Mouse (Mus musculus): ENCODE results near the gene Tkt. TPM values are rescaled to one million over a fixed set of nuclear protein-coding genes. Genes with fewer than 3 reads are reported as not detected.

Gene Tkt
- polyA plus RNA-seq, 1 experiment, result 271 TPM

DNA sequence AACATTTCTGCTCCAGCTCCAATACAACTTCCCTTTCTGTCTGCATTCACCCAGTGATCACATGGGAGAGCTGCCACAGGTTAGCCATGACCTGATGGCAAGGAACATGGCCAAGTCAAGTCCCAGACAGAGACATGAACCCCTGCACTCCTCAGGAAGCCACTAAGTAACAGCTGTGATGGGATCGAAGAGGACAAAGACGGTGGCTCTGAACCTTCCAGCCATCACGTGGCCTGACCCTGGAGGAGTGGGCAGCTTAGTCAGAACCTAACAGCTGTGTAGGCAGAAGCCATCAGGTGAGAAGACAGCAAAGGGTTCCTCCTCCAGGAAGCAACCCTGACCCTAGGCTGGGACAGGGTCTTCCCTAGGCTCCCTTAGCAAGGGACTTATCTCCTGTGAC is 61.3 kb downstream of the Tkt start:
- DNase-seq, result no peak
- 86% methylated on average over 3 of the region's 3 CpGs for WGBS
- Histone ChIP-seq H3K4me3 (replicated peaks; ENCODE audit: extremely low read depth, low read depth, low read length) (no peak overlapping the region), H3K4me1 (ENCODE audit: control insufficient read depth, insufficient read depth, low read length) (peaks cover 17% of the 10 kb centered on the region; the same call in 1 of the 2 replicates)
- TF ChIP-seq POLR2A (IDR thresholded peaks at IDR 0.05; ENCODE audit: borderline replicate concordance, extremely low read depth, low read depth, low read length), result no peak
- no peak for TF ChIP-seq CTCF (IDR thresholded peaks at IDR 0.05; ENCODE audit: insufficient read depth, low read length)

DNA sequence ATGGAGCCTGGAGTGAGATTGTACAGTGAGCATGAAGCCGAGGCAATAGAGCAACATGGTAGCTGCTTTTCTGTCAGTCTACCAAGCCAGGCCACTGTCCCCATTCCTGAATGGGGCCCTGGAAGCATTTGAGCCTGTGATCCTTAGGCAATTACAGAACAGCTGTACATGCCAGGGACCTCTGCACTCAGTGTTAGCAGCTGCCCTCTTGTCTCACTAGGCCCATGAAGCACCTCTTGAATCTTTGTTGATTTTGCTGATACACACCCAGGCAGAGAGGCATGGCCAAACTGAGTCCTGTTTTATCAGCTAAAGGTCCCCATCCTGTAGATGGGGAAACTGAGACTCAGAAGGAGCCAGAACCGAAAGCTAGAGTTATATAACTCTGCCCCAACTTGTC is 62.1 kb downstream of the Tkt start:
- peak; percentile 42 for DNase-seq
- H3K4me1 ChIP-seq (ENCODE audit: control insufficient read depth, insufficient read depth, low read length), result peaks cover 20% of the 10 kb centered on the region; the same call in 1 of the 2 replicates
- no peak overlapping the region for H3K4me3 ChIP-seq (replicated peaks; ENCODE audit: extremely low read depth, low read depth, low read length)
- no peak for TF ChIP-seq POLR2A (IDR thresholded peaks at IDR 0.05; ENCODE audit: borderline replicate concordance, extremely low read depth, low read depth, low read length)
- no peak for TF ChIP-seq CTCF (IDR thresholded peaks at IDR 0.05; ENCODE audit: insufficient read depth, low read length)
- 52% methylated on average over 2 of the region's 2 CpGs for WGBS

DNA sequence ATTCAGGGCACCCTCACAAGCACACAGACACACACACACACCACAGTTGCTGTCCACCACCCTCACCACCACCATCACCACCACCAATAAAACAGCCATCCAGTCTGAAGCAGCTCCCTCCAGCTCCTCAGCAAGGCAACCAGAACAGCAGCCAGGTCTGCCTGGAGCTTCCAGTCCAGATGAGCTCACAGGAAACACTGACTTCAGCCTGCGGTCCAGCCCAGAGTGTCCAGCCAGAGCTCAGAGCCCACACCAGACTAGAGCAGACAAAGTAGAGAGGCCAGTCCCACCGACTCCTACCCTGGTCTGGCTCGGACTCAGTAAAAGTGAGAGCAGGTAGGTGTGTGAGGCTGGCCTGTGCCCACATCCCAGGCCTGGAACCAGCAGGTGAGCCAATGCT is 62.8 kb downstream of the Tkt start:
- DNase-seq, result no peak
- 59% methylated on average over 3 of the region's 3 CpGs for WGBS
- H3K4me3 ChIP-seq (replicated peaks; ENCODE audit: extremely low read depth, low read depth, low read length), result no peak overlapping the region
- TF ChIP-seq CTCF (IDR thresholded peaks at IDR 0.05; ENCODE audit: insufficient read depth, low read length) (no peak), POLR2A (IDR thresholded peaks at IDR 0.05; ENCODE audit: borderline replicate concordance, extremely low read depth, low read depth, low read length) (no peak)
- H3K4me1 ChIP-seq (ENCODE audit: control insufficient read depth, insufficient read depth, low read length), result peaks cover 20% of the 10 kb centered on the region; the same call in 1 of the 2 replicates

DNA sequence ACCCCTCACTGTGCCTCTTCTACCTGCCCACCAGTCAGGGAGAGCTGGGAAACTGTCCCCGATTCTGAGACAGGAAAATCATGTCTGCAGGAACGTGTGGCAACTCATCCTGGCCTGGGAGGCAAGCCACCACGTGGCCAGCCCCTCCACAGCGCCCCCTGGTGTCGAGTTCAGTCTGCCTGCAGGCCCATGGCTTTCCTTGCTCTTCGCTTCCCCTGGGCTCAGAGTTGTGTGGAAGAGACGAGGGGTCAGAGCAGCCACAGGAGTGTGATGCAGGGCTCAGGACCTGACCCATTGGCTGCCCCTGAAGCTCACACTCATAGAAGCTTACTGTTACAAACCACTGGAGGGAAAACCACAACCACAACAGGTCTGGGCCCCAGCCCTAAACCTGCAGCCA is 64.4 kb downstream of the Tkt start:
- WGBS, result 13% methylated on average over 7 of the region's 7 CpGs
- Histone ChIP-seq H3K4me3 (replicated peaks; ENCODE audit: extremely low read depth, low read depth, low read length) (no peak overlapping the region), H3K4me1 (ENCODE audit: control insufficient read depth, insufficient read depth, low read length) (peaks cover 20% of the 10 kb centered on the region; the same call in 1 of the 2 replicates)
- DNase-seq, result peak; percentile 85
- TF ChIP-seq POLR2A (IDR thresholded peaks at IDR 0.05; ENCODE audit: borderline replicate concordance, extremely low read depth, low read depth, low read length) (no peak), CTCF (IDR thresholded peaks at IDR 0.05; ENCODE audit: insufficient read depth, low read length) (peak; percentile 77)

DNA sequence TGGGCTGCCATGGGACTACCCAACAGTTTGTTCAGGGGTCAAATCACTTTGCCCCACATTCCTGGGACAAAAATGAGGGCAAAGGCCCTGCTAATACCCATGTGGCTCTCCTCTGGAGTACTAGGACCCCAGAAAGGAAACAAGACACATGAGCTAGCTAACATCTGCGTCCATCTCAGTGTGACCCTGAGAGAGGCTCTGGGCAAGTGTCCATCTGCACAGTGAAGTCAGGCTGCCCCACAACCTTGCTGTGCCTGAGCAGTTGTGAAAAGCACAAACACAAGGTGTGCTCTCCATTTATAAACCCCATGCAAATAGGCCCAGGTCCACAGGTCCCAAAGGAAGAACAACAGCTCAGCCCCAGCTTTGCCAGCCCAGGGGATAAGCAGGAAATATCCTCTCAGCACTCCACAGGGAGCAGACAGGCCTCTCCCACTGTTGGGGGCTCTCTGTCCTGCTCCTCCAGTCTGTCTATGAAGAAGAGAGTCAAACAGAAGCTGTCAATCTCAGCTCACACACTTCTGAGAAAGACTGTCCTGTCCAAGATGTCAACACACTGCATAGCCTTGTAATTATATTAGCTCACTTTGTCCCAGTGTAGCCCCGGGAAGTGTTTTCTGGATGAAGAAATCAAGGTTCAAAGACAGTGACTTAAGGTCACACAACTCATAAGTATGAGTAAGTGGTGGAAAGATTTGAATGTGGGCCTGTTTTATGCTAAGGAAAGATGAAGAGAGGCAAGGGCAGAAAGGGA is 65.0 kb downstream of the Tkt start:
- 65% methylated on average over 2 of the region's 2 CpGs for WGBS
- DNase-seq, result no peak
- Histone ChIP-seq H3K4me1 (ENCODE audit: control insufficient read depth, insufficient read depth, low read length) (peaks cover 20% of the 10 kb centered on the region; the same call in 1 of the 2 replicates), H3K4me3 (replicated peaks; ENCODE audit: extremely low read depth, low read depth, low read length) (no peak overlapping the region)
- TF ChIP-seq CTCF (IDR thresholded peaks at IDR 0.05; ENCODE audit: insufficient read depth, low read length) (no peak), POLR2A (IDR thresholded peaks at IDR 0.05; ENCODE audit: borderline replicate concordance, extremely low read depth, low read depth, low read length) (no peak)

DNA sequence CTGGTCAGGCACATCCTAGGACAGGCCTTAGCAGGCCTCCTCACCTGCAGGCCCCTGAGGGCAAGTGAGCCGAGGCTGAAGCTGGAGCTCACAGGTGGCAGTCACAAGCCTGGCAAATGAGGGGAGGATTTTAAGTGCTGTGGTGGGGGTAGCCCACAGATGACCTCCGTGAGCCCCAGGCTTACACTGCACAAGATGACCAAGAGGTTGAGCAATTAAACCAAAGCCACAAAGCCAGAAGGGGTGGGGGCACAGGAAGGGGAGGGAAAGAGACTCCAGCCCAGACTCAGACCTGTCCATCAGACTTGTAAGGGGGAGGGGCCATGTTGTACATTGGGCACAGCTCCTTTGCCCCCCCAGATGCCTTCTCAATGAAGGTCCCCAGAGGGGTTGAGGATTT is 68.6 kb downstream of the Tkt start:
- peaks cover 14% of the 10 kb centered on the region for H3K4me1 ChIP-seq (ENCODE audit: control insufficient read depth, insufficient read depth, low read length)
- no peak for TF ChIP-seq CTCF (IDR thresholded peaks at IDR 0.05; ENCODE audit: insufficient read depth, low read length)
- no peak for TF ChIP-seq POLR2A (IDR thresholded peaks at IDR 0.05; ENCODE audit: borderline replicate concordance, extremely low read depth, low read depth, low read length)
- H3K4me3 ChIP-seq (replicated peaks; ENCODE audit: extremely low read depth, low read depth, low read length), result no peak overlapping the region
- 63% methylated on average over 2 of the region's 2 CpGs for WGBS
- DNase-seq, result no peak

DNA sequence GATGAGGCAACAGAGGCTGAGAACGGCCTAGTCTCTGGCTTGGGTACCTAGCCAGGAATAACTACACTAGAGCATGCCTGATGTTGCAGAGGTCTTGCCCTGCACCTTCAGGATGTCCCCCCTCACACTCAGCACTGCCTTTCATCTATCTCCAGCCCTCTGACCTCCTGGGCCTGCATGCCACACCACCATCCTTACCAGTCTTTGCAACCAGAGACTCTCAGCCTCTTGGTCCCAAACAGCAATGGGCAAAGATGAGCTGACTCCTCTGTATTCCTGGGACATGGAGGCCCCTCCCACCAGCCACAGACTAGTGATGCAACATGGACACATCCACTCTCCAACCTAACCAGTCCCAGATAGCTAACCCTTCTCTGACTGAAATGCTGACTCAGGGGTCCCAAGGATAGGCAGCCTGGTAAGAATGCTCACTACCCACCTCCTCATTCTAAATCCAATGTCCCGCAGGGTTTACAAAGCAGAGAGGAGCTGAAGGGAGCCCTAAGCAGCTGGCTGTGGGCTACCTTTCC is 70.7 kb downstream of the Tkt start:
- no peak for TF ChIP-seq POLR2A (IDR thresholded peaks at IDR 0.05; ENCODE audit: borderline replicate concordance, extremely low read depth, low read depth, low read length)
- TF ChIP-seq CTCF (IDR thresholded peaks at IDR 0.05; ENCODE audit: insufficient read depth, low read length), result no peak
- H3K4me1 ChIP-seq (ENCODE audit: control insufficient read depth, insufficient read depth, low read length), result peaks cover 12% of the 10 kb centered on the region
- H3K4me3 ChIP-seq (replicated peaks; ENCODE audit: extremely low read depth, low read depth, low read length), result no peak overlapping the region
- 95% methylated on average over 2 of the region's 2 CpGs for WGBS
- no peak for DNase-seq

DNA sequence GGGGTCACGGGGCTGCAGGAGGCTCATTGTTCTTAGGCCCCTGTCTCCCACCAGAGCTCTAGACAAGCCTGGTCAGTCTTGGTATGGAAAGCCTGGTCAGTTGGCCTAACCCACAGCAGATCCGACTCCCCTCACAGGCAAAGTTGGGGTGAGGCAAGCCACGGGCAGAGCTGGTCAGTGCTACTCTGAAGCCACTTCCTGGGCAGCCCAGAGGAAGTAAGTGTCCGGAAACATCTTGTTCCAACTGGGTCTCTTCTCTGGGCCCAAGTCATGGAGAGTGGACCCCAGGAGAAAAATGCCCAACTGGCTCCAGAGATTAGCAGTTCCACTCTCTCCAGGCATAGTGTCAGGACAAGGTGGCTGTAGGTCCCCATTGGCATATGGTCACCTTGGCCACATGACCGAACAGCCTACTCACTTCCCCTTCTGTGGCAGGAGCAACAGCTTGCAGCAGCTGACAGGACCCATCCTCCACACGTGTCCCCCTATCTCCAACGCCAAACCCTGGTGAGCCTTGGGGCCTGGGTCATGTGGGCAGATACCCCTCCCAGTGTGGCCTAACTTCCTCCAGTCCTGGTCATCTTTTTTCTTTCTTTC is 71.9 kb downstream of the Tkt start:
- 56% methylated on average over 7 of the region's 7 CpGs for WGBS

DNA sequence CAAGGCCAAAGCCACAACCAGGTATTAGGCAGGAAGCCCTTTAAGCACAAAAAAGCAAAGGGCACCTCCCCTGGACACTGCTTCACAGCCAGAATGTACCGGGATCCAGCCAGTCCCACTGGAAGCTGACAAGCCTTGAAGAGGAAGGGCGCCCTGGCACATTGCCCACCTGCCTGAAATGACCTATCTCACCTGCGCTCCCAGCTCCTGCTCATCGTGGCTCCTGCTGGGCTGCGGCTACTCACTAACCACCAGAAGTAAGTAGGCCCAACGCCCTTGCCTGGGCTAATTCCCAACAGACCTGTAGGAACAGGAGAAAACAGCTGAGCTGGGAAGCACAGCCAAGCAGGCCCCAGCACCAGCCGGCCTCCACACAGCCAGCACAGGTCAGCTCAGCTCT is 74.0 kb downstream of the Tkt start:
- peak; percentile 60 for DNase-seq
- no peak overlapping the region for H3K4me3 ChIP-seq (replicated peaks; ENCODE audit: extremely low read depth, low read depth, low read length)
- TF ChIP-seq CTCF (IDR thresholded peaks at IDR 0.05; ENCODE audit: insufficient read depth, low read length) (no peak), POLR2A (IDR thresholded peaks at IDR 0.05; ENCODE audit: borderline replicate concordance, extremely low read depth, low read depth, low read length) (no peak)
- H3K4me1 ChIP-seq (ENCODE audit: control insufficient read depth, insufficient read depth, low read length), result peaks cover 14% of the 10 kb centered on the region
- WGBS, result 50% methylated on average over 7 of the region's 7 CpGs

More for the DNA sequence above, 71.9 kb downstream of the Tkt start:
- no peak for DNase-seq
- Histone ChIP-seq H3K4me1 (ENCODE audit: control insufficient read depth, insufficient read depth, low read length) (peaks cover 12% of the 10 kb centered on the region), H3K4me3 (replicated peaks; ENCODE audit: extremely low read depth, low read depth, low read length) (no peak overlapping the region)
- no peak for TF ChIP-seq POLR2A (IDR thresholded peaks at IDR 0.05; ENCODE audit: borderline replicate concordance, extremely low read depth, low read depth, low read length)
- TF ChIP-seq CTCF (IDR thresholded peaks at IDR 0.05; ENCODE audit: insufficient read depth, low read length), result no peak

Measured in lung, adult 2 months (tissue).